Mouse (Mus musculus) gastrocnemius, adult 18-20 months (tissue): ENCODE results near the gene Sap18b. TPM values are rescaled to one million over a fixed set of nuclear protein-coding genes. Genes with fewer than 3 reads are reported as not detected.
"Not testable (repeated sequence)": the region's sequence is repeated elsewhere in the genome, so short reads cannot be mapped to it uniquely, and the experiment has no call there.

Experiments
- DNase-seq: peaks from one replicate; pipeline ENCODE4 v3.0.0; 2021; ENCODE audit warnings: low spot score
- total RNA-seq, 2 experiments: library from RNA; stranded (reverse); gene quantifications; 2 replicates each; pipeline ENCODE4 v1.2.3; 2021

The Sap18b gene
- total RNA-seq, 2 experiments from 2014 or later: 85.3 to 91.9 TPM

DNA sequence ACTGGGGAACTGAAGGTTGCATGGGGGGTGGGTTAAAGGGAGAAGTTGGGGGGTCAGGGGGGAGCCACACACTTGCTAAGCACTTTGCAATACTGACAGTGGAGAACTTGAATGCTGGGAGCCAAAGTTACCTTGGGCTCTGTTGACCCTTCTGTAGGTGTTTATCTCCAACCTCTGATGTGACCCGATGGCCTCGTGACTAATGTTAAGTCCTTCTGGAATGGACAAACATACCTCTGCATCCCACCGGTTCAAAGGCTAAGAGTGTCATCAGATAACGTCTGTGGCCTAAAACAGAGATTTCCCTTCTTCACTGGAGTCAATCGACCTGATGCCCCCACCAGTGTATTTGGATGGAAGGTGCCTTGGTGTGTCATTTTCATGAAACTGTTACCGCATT lies 3.9 kb upstream of the Sap18b start:
- DNase-seq: no peak

DNA sequence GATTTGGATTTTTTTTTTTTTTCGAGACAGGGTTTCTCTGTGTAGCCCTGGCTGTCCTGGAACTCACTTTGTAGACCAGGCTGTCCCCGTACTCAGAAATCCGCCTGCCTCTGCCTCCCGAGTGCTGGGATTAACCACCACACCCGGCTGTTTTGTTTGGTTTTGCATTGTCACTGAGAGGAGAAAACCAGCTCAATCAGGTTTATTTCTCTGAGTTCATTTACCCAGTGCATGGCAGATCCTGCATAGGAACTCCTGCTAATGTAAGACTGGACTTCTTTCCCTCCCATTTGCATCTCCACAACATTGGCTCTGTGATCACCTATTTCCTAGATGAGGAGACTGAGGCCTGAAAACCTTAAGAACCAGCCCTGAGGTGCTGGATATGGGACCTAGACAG lies 3.0 kb upstream of the Sap18b start:
- DNase-seq: no peak

DNA sequence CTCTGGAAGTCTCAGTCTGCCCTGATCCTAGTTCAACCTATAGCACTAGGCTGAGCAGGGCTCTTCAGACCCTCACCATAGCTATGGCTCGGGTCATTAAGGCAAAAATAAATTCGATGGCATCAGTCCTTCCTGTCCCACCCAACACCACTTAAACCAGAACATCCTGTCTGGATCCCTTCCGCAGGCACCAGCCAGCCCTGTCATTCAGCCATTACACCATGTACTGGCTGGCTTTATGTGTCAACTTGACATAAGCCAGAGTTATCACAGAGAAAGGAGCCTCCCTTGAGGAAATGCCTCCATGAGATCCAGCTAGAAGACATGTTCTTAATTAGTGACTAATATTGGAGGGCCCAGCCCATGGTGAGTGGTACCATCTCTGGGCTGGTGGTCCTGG lies 2.4 kb upstream of the Sap18b start:
- DNase-seq: no peak

DNA sequence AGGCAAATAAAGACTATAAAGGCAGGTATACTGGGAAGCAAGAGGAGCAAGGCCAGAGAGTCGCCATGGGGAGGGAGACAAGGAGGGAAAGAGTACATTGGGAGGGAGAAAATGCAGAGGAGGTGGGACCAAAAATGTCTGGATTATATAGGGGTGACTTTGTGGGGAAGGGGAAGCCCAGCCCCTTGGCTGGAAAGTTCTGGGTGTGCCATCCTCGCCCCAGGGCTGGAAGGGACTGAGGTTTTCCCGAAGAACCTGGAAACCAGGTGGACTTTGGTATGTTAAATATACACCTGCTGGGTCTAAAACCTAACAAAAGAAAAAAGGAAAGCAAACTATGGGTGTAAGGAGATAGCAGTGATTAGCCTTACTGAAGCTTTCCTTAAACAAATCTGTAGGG lies 5.0 kb downstream of the Sap18b start:
- no peak for DNase-seq

DNA sequence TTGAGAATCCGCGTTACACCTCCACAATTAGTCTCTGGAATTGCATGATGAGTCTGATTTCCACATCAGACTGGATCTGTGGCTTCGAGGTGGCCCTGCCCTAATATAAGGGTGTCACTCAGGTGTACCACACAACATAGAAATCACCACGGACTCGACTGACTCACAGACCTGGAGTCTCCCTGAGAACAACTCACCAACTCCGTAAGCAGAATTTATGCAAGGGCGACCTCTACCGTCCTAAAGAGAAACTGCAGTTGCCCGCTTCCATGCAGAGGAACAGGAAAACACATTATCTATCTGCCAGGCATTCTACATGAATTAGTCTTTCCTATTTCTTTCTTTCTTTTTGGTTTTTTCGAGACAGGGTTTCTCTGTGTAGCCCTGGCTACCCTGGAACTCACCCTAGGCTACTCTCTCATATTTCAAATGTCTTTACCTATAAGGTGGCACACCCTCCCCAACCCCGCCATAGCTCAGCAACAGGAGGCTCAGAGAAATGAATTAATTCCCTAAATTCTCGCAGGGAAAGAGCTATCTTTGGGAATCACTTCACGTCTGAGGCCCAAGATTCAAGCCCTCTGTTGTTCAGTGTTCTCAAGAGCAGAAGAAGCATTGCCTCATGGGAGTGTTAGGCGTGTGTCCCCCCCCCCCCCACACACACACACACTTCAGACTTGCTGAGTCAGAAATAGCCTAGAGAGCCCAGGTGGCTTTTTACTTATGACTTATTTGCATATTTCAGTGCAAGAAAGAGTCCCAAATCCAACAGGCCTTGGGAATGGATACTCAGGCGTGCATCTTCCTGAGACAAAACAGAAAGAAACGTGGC lies 7.7 kb downstream of the Sap18b start:
- peak; percentile 89 for DNase-seq

DNA sequence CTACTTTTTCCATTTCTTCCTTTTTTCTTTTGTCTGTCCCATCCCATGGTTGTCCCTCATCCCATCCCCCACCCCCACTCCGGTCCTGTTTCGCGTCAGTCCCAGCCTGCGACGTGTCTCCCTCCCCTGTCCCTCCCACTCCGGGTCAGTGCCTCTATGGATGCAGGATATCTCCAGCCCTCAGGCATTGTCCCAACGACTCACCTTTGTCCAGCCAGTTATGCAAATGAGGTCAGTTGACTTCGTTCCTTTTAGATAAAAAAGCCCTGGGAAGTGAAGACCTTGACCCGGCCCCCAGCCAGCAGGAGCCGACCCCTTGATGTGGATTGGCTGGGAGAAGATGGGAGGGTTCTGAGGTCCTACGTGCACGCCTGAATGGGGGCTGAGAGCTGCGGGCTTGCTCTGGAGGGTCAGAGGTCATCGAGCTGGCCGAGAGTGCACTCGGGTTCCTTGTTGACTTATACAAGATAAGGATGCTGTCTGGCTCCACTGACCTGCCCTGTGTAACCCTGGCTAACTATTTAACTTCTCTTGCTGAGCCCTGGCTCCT lies 8.4 kb downstream of the Sap18b start:
- no peak for DNase-seq

DNA sequence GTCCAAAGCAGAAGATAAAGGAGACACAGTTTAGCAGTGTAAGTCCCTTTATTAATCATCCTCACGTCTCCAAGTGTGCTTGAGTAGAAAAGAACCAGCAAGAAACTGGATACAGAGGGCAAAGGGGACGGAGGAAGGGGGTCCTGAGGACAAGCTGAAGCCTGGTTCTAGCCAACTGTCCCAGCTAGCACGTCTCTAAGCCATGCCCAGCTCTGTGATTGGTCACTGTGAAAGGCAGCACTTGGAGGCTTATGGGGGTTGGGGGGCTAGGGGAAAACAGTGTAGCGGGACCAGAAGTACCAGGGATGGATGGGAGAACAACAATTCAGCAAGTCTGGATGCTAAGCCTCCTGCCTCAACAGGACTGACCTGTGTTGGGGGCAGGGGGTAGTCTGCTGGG lies 10.7 kb downstream of the Sap18b start:
- DNase-seq: no peak

DNA sequence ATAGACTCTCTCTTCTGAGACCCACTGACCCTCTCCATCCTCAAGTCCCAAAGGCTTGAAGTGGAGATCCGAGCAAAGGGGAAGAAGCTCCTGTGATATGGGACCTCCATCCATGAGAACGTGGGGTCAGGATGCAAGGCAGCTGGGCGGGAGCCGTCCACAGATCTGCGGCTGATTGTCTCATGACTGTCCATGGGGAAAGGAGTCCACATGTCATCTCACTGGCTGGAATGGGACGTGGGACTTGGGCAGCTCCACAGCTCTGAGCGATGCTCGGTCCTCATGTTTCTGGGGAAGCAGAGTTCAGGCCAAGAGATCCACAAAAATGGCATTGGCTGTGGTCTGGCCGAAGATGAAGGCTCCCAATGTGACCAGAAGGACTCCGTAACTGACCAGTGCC lies 12.1 kb downstream of the Sap18b start:
- no peak for DNase-seq

DNA sequence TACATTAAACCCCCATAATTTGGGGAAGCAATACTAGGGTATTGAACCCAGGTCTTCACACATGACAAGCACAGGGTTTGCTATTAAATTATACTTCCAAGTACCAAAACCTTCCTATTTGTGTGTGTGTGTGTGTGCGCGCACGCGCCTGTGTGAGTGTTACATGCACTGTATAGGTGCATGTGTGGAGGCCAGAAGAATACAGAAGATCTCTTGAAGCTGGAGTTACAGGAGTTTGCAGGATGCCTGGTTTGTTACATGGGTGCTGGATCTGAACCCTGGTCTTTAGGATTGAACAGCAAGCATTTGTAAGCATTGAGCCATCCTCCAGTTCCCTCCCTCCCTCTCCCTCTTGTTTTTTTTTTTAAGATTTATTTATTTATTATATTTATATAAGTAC lies 14.1 kb downstream of the Sap18b start:
- DNase-seq: no peak

DNA sequence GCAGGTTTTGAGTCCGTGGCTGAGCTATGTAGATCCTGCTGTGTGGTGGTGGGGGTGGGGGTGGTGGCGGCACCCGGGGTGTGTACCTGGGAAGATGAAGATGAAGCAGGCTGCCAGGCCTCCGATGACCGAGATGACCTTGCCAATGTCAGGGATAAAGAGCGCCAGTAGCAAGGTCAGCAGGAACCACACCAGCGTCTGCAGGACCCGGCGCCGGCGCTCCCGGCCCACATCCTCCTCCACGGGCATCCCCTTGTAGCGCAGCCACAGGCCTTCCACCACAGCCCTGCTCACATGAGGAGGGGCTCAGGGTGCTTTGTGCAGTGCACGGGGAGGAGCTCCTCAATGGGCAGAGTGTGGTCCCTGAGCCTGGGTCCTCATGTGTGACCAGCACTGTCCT lies 16.3 kb downstream of the Sap18b start:
- no peak for DNase-seq

DNA sequence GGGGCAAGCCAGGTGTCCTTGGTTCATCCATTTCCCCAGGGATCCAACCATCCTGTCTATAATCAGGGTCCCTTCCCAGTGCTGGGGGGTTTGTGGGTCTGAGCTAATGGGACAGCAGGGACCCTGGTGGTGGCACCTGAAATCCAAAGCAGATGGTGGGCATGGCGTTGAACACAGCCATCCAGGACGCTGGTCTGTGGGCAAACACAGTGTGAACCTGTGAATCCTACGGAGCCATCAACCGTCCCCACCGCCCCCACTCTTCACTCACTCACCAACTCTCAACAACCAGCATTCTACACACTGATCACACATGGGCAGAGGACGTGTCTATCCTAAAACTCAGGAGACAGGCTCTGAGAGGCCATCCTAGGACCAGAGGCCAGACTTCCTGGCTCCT lies 18.8 kb downstream of the Sap18b start:
- no peak for DNase-seq

DNA sequence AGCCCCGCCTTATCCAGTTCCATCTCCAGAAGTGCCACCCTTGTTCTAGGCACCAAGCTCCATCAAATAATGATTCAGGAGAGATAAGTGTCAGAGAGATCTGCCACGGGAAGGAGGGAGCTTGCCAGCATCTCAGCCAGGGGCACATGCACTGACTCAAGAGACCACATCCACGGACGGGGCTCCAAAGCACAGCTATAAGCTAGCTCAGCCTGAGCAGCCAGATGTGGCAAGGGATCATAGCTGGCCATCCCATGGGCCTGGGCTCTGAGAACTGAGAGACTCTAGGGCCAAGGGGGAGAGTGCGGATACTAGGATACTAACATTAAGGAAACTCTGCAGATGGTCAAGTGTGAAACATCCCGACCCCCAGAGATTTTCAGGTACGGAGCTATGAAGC lies 19.9 kb downstream of the Sap18b start:
- no peak for DNase-seq

DNA sequence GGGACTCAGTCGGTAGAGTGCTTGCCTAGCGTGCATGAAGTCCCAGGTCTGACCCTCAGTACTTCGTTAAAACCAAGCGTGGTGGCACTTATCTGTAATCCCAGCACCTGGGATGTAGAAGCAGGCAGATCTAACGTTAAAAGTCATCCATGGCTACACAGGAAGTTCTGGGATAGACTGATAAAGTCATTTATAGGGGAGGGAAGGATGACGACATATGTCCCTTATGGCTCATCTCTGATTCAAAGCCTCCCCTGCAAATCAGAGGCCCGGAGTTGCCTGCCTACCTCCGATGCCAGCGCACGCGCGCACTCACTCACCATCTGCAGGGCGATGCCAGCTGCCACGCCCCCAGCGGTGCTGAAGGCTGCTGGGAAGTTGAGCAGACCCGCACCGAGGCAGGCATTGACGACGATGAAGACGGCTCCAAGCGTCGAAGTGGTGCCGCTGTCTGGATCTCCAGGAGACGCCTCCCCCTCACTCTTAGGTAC lies 23.0 kb downstream of the Sap18b start:
- DNase-seq: no peak

DNA sequence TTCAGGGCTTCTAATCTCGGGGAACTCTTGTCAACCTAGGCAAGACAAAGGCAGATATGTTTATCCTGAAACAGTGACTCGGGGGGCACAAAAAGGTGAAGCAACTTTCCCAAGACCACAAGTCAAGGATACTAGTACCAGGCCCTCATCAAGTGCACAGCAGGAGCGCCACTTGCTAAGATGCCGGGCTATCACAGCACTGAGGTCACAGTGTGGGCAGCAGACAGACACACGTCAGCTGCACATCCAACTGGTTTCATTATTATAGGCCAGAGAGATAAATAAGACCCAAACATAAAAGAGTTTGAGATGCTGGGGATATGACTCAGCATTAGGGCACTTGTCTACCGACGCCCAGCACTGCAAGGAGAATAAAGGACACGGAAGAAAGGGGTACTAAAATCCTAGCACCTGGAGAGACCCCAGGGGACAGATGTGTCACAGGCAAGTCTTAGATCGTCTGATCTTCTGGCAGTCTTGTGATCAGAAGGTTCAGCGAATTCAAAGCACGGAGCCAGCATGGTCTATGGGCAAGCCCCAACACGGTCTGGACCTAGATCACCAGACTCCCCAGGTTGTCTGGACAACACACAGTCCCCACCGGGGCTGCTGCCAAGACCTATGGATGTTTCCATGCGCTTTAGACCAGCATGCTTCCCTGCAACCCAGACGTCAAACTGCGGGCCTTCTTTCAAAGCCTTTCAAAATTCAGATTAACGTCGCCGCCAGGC lies 23.8 kb downstream of the Sap18b start:
- no peak for DNase-seq

DNA sequence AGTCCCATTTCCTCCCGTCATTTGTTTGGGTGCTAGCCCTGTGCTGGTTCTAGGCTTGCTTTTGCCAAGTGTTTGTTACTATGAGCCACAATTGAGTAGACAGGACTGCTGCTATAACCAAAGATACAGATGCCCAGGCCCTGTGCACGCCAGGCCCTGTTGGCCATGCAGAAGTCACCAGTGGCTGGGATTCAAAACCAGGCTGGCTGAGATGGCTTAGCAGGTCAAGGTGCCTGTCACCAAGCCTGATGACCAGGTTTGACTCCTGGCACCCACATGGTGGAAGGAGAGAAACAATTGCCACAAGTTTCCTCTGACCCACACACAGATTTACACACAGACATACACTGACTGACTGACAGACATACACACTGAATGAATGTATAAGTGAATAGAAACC lies 25.2 kb downstream of the Sap18b start:
- no peak for DNase-seq

DNA sequence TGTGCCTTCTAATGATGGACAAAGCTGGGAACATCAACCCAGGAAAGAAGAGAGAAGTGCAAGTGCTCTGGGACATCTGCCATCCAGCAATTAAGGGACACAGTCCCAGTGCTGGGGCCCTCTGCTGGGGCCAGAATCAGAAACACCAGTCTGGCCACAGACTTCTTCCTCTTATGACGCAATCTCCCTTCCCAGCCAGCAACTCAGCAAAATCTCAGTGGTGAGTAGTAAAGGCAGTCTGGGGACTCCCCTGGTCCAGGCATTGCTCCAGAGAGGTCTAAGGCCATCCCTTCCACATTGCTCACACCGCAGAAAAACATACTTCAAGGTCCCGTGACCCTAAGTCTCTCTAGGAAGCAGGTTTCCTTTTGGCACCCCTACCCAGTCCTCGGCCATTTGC lies 27.1 kb downstream of the Sap18b start:
- peak; percentile 34 for DNase-seq

DNA sequence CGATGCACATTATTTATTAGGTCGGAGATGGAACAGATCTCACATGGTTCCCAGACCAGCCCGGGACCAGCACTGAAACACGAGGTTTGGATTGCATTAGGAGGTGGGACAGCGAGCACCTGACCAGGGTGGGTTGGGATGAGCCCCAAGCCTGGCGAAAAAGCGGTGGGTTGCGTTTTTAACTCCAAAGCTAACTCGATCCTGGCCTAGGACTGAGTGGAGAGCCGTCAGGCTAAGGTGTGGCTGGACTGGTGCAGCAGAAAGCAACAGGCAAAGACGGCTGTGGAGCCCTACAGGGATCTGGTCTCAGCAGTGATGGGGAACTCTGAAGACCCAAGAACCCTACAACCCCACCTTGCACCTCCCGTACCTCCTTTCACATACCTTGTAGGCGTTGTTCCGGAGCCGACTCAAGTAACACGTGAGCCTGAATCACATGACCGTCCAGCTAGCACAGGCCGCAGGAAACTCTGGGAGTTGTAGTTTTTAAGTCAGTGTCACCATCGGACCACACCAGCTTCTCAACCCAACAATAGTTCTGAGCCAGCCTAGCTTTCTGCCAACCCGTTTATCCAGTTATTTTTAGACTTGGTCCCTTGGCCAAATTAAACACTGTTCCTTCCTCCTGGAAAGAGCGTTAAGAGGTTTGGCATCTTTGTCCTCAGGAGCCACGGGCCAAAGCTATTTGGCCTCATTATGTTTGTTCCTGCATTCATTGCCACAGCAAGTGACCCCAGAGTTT lies 28.1 kb downstream of the Sap18b start, which contains the start of gene Slc38a7:
Slc38a7 (minus strand) TSS at position 438 of the 742 bp plus-strand sequence.
- DNase-seq: peak; percentile 81

DNA sequence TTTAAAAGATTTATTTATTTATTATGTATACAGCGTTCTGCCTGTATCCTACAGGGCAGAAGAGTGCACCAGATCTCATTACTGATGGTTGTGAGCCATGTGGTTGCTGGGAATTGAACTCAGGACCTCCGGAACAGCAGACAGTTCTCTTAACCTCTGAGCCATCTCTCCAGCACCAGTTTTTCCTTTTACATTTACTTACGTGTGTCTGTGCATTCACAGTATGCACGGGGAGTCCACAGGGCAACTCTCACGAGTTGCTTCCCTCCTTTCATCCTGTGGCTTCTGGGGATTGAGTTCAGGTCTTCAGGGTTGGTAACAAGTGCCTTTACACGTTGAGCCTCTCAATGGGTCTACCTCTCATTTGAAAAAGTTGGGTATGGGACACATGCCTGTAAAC lies 29.0 kb downstream of the Sap18b start:
- DNase-seq: no peak

DNA sequence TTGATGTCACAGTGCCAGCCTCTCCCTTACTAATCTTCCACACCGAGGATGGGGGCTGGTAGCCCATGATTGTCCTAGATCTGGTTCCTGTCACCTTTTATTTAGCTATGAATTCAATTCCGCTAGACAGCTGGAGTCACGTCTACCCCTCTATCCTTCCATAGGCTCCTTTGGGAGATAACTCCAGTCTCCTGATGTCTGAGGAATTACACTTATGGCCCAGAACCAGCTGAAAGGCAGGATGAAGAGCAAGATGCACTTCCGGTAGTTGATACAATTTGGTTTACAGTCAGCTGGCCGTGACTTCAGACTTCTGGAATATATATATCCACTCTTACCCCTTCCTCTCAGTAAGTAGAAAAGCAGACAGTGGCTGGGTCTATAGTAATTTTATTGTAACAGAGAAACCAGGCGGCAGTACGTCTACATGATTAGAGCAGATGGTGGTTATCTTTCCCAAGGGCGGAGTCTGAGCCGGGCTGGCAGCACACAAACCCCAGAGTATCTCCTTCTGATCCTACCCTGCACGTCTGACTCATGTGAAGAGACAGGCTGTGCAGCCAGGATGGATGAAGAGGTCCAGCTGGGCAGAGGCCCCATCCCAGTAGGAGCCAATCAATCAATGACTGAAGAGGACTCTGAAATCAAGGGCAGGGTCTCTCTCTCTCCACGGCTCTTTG lies 38.8 kb downstream of the Sap18b start:
- not testable (repeated sequence) for DNase-seq

DNA sequence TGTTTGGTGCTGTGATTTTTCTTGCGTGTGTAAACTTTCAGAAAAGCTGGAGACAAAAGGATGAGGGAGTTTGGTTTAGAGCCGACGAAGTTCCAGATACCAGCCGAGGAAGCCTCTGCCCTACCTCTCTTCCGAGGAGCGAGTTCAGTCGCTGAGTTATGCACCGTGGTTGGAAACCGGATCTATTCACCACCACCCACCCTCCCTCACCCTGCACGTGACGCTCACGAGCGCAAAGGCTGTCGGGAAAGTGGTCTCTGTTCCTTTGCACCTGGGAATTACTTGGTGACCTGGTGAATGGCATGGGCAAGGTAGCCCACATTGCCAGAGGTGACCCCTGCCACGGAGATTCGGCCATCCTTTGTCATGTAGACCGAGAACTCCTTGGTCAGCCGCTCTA lies 39.7 kb downstream of the Sap18b start:
- not testable (repeated sequence) for DNase-seq

DNA sequence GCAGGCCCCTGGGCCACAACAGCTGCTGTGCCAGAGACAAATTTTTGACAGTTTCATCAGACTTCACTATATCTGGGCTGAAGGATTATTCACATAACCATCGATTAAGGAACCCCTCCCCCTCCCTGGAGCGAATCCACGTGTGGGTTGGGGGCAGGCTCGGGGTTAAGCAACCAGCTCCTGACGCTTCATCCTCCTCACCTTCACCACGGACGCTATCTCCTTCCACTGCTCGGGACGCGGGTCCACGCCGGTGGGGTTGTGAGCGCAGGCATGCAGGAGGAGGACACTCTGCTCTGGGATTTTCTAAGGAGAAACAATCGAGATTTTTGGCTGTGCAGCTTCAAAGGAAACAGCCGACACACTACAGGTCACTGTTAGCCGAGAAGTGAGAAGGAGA lies 46.5 kb downstream of the Sap18b start:
- DNase-seq: no peak
